Mouse (Mus musculus) thymus, postnatal 36 days (tissue): ENCODE data around the gene Resp18.

Source experiments
- DNase-seq, 2 experiments: peaks; one replicate each; pipeline ENCODE4 v3.0.0; 2022; ENCODE audit warnings: mixed read lengths in 2 of 2

Resp18 gene

DNA sequence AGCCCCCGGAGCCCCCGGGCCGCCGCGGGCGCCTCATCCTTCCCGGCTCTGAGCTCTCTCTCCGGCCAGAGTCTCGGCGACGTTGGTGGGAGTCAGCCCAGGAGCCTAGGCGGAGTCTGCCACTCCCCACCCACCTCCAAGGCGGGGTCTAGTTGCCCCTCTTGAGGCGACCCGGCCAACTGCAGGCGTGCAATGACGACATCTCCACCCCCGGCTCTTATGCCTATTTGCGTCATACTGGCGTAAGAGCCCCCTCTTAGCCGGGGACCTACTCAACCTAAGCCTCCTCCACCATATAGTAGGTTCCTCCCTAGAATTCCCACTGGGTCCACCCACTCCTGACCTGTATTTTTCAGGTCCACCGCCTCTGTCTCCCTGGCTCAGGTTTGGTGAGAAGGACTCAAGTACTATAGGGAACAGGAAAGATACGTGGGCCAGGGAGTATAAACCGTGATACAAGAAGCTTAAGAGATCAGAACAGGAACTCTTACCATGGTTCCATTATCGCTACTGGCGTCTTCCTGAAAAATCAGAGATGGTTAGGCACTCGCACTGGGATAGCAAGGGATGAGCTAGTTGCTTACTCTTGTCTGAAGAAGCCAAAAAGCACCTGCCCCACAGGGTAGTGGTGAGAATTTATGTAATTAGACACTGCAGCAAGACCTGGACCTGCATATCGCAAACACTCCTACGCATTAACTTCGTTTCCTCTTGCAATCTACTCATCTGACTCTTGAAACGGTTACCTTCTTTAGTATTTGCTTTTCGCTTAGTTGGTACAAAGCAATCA is 13.9 kb downstream of the Resp18 start, which contains the start of gene Ptprn:
TSS of gene Ptprn (minus strand) at position 412 of the 790 bp plus-strand sequence.
- DNase-seq = peak in 1 of 2 experiments; percentile 9

DNA sequence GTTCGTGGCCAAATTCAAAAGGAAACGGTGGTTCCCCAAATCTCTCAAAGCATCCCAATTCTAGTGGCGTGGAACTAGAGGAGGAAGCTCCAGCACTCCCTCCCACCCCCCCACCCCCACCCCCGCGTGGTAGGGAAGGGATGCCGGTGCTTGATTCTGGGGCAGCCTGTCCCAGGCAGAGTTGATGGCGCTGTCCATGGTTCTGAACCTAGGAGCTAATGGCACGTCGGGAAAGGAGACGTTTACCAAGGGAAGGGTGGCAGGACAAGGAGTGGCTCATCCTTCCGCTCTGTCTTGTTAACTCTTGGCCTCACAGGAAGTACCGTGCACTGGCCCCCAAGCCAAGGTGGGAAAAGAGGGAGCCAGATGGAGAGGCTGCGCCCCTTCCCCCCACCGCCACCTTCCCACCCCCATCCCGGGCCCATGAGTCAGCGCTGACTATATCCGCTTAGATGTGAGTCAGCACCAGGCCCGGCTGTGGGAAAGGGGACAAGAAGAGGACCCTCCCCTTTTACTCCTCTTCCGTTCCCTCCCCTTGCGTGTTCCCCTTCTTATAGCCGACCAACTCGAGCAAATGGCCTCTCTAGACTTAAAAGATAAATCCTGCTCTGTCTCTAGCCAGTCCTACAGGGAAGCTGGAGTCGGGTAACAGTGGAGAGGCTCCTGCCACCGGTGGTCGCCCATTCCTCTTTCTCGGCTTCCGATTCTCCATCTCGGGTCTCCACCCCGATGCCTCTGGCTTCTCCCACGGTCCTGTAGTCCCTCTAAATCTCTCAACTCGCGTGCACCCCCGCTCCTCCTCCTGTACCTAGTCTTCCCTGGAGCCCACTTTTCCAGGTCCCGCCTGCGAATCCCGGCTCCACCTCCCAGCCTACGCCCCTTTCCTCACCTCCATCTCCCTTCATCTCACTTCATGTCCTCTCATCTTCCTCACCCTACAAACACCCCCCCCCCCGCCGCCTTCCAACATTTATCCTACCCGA is 15.0 kb downstream of the Resp18 start:
- DNase-seq = peak; percentile 41 to 48

DNA sequence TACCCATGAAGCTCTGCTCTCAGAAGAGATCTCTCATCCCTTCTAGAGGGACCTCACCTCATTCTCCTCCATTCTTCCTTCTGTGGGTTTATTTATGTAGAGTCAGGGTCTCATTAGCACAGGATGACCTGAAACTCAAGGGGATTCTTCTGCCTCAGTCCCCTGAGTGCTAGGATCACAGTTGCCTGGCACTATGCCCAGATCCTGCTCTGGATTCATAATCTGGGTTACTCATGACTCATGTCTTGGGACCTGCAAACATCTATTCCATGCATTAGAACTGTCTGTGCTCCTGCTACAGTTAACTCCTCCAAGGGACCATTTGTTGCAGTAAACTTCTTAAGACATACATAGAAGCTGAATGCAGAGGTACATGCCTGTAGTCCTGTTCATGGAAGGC is 16.9 kb downstream of the Resp18 start:
- no peak for DNase-seq

DNA sequence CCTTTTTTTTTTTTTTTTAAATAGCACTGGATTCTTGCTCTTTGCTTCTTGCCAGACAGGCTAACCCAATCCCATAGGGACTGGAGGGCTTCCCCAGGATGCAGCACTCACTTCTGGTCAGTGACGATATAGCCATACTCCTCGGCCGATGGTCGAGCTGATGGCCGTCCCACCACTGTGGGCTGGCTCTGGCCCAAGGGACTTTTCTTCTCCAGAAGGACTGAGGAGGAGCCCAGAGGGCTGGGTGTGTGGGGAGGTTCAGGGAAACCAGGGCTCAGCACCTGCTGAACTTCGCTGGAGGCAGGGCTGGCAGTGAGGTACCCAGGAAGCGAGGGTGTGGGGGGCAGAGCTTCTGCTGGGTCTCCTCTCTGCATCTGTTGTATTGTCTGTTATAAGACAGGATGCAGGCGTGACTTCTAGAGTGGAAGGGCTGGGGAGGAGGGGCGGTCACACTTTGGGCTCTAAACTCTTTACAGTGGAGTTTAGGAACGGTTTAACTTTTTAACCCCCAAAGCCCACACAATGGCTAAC is 22.6 kb downstream of the Resp18 start:
- peak; percentile 60 to 78 for DNase-seq

DNA sequence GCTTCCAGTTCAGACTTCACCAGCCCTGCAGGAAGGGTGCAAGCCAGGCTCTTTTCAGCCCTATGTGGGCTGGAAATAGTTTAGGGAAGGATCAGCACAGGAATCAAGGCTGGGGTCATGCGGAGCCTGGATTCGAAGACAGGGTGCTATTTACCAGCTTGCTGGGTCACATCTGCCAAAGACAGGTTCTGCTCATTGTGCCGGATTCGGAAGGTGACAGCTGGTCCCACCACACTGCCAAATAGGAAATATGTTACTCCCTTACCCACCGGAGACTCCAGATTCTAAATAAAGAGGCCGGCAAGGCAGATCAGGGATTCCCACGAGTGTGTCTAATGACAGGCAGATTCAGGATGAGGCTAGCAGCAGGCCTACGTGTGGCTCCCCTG is 23.6 kb downstream of the Resp18 start:
- DNase-seq = no peak

DNA sequence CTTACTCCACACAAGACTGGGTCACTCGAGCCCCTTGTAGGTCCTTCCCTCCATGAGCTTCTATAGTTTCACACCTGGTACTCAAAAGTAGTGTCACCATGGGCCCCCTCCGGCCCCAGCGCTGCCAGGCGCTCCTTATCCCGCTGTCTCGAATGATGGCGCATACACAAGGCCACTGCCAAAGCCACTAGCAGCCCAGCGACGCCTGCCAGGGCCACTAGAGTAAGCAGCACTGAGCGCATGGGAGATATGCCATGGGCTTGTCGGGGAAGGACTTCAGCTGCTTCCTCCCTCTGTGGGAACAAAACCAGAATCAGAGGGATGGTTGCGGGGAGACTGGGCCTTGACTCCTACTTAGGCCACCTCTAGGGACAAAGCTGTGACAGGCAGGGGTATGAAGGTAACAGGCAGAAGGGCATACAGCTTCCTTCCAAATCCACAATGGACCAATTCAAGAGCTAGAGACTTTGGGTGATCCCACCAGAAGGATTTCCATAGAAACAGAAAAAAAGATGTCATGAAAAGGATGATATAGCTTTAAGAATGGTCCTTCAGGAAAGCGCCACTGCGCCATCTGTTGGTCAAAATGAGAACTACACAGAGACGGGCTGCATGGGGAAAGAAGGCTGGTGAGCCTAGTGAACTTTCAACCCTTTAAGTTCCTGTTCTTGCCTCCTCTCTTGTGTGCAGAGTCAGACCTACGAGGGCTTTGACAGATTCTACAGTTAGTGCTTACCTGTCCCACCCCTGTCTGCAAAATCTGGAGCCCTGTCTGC is 24.2 kb downstream of the Resp18 start:
- DNase-seq = peak; percentile 77 to 86

DNA sequence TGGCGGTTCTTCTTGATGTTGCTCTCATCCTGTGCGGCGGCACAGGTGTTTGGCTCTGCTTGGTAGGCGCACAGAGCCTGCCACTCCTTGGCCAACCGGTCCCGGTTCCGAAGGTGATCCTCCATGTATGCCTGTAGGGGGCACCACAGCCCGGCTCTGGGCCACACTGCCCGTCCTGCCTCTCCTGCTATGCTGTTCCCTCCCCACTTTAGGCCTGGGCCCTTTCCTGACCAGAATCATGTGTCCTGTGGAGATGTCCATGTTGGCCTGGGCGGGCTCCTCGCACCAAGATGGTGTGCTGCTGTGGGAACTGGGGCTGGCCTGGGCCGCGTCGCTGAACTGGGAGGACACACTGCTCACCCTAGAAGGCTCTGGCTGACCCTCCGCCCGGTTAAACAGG is 25.2 kb downstream of the Resp18 start:
- DNase-seq = no peak

DNA sequence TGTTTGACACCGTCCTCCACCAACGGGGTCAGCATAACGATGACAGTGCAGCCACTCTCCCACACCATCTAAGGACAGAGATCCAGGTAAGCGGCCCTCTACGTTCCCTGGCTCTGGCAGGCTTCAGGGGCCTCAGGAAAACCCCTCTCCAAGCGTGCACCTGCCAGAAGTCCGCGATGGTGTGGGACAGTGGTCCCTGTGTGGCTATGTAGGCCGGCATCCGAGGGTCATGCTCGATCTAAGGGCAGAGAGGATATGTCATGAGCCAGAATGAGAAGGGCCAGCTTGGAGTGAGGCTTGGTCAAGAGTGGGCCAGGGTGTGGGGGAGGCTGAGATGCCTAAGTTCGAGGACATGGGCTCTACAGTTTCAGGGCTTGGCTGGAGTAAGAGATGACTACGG is 25.9 kb downstream of the Resp18 start:
- DNase-seq = no peak

DNA sequence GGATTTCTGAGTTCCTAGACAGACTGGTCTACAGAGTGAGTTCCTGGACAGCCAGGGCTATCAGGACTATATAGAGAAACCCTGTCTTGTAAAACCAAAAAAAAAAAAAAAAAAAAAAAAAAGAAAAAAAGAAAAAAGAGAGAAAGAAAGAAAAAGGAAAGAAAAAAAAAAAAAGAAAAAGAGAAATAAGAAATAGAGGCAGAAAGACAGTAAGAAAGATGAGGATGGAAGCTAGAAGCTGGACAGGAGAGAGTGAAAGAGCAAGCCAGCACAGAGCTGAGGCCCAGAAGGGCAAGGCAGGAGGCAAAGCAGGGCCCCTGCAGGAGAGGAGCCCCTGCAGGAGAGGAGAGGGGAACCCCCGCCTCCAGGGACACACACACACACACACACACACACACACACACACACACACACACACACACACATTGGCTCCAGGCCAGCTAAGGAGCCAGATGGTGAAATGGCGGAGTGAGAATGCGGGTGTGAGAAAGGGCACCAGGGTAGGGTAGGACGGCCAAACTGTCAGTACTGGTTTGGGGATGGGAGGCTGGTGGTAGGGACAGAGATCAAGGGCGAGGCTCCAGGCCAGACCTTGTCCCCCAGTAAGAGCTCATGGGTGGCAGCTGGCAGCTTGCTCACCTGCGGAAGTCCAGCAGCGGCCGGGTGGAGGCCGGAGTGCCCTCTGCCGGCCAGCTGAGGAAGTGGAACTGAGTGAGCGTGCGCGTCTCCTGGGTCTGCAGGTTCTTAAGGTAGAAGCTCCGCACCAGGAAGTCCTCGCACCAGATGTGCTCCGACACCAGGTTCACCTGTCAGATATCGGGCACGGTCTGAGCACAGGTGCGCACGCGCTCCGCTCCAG is 26.9 kb downstream of the Resp18 start:
- peak; percentile 88 to 89 for DNase-seq

DNA sequence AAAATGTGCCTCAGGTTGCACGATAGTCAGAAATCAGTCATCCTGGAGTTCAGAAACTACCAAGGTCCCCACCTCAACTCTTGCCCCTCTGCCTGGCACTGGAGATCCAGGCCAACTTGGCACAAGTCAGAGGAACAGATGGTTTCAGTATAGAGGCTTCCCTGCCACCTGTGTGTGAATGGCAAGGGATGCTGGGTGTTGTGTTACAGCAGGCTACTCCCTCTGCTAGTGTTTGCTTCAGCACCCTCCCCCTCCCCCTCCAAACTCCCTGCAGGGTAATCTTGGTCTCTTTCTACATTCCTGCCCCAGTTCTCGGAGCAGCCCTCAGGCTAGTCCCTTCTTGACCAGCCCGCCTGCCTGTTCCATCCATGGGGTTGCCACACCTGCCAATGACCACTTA is 27.7 kb downstream of the Resp18 start:
- DNase-seq = no peak

DNA sequence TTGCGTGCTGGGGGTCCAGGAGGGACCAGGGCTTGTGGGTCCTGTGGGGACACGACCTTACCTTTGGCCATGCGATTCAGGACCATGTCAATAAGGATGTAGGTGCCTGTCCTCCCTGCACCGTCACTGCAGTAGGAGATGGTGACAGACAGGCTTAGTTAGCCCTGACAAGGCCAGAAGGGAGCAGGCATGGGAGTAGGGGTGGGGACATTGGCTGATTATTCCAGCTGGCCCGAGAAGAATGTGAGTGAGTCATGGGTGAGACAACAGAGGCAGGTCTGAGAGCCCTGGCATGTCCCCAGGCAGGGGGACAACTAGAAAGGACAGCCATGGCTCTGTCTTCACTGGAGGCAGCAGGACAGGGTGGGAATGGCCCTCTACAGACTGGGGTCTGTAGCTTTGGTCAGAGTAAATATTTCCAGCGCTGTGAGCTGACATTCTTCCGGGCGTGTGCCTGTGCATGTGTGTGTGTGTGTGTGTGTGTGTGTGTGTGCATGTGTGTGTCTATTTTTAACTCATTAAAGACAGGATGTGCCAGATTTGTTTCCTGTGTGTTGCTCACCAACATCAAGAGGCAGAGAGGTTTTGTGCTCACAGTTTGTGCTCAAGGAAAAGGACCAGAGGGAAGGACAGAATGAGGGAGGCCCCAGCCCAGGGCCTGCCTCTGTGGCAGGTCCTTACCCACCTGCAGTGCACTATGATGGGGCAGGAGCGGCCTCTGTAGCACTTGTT is 30.0 kb downstream of the Resp18 start:
- no peak for DNase-seq

DNA sequence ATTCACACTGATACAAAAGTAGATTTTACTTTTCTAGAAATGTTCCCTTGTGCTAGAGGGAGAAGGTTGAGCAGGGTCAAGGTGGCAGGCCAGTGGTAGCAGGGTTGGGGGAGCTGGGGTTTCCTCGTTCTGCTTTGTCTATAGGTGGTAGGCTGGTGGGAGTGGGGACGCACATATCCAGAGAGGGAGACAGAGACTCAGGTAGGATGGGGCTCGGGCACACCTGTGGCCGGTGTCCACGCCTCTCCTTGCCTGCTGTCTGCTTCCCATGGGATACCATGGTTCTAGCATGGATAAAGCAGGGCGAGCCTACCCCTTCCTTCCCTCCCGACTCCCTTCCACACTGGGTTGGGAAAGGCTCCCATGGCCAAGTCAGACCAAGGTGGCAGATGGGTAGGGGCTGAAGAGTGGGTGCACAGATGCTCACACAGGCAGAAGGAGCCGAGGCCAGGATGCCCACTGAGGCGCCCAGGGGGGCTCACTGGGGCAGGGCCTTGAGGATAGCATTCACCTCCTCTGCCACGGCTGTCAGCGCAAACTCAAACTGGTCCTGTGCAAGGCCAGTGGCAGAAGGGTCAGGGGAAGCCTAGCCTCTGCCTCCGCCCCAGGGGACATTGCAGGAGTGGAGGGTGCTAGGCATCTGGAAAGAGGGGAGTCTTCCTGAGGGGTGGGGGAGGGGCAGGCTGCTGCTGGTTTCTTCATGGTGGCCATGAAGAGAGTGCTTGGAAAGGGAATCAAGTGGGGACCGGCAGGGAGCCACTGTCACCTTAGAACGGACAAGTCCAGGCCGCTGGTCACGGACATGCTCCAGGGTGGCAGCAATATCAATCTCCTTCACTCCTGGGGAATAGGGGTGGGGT is 30.9 kb downstream of the Resp18 start:
- DNase-seq = no peak

DNA sequence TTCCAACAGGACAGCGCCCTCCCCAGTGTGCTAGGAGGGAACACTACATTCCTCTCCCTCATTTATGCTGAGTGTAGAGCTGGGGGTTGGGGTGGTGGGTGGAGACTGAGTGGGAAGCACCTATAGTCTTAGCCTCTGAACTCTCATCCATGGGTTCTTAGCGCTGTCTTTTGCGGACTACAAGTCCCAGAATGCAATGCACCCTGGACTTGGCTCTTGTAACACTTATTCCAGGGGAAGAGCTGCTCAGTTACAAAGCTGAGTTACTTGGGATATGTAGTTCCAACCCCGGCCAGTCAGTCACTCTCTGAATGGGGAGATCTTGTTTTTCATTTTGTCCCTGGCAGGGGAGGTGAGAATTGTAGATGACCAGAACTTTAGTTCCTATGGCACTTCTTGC is 33.4 kb downstream of the Resp18 start:
- no peak for DNase-seq

DNA sequence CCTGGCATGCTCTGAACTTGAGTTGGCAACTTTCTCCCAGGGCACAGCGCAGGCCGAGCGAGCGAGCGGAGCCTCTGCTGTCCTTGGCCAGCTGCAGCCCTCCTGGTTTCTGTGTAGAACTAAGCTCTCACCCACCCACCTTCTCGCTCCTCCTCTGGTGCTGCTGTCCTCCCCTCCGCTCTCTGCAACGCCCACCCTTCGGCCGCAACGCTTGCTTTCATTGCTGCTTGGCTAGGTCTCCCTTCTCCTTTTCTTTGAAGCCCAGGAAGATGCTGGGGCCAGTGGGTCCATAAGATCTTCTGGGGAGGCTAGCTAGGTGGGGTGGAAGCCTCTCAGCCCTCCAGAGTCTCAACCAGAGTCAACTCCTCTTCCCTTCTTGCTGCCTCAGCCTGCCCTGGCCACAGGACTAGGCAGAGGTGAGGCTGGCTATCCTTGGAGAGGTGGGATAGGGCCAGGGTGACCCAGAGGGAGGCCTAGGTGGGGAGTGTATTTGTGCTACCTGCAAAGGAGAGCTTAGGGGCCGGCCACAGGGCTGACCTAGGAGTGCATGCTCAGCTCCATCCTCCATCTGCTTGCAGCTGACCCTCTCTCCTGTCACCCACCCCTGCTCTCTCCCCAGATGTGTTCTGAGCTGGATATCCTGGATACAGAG is 33.9 kb downstream of the Resp18 start:
- DNase-seq = no peak

DNA sequence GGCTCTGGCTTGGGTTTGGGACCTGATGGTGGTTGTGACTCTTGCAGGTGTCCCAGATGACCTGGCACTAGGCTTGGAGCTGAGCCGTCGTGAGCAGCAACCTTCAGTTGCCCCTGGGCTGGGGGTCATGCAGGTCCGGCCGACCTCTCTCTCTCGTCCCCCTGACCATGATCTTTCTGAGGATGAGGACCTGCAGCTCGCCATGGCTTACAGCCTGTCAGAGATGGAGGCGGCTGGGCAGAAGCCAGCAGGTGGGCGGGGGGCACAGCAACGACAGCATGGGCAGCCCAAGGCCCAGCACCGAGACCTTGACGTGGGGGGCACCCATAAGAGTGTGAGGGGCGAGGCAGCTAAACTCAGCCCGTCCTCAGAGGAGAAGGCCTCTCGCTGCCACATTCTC is 34.8 kb downstream of the Resp18 start:
- no peak for DNase-seq

DNA sequence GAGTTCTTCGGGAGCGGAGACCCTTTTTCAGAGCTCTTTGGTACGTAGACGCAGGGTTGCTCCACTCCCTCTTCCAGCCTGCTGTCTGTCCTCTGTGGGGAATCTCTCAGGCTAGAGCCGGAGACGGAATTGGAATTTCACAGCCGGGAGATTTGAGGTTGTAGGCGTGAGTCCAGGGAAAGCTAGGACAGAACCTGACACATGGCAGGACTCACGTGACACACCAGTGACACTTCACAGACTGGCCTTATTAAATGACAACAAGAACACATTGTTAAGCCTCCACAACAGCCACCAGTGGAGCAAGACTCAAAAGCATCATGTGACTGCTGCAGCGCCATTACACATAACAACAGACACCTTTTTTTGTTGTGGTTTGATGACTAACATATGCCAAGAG is 38.6 kb downstream of the Resp18 start:
- DNase-seq = no peak

DNA sequence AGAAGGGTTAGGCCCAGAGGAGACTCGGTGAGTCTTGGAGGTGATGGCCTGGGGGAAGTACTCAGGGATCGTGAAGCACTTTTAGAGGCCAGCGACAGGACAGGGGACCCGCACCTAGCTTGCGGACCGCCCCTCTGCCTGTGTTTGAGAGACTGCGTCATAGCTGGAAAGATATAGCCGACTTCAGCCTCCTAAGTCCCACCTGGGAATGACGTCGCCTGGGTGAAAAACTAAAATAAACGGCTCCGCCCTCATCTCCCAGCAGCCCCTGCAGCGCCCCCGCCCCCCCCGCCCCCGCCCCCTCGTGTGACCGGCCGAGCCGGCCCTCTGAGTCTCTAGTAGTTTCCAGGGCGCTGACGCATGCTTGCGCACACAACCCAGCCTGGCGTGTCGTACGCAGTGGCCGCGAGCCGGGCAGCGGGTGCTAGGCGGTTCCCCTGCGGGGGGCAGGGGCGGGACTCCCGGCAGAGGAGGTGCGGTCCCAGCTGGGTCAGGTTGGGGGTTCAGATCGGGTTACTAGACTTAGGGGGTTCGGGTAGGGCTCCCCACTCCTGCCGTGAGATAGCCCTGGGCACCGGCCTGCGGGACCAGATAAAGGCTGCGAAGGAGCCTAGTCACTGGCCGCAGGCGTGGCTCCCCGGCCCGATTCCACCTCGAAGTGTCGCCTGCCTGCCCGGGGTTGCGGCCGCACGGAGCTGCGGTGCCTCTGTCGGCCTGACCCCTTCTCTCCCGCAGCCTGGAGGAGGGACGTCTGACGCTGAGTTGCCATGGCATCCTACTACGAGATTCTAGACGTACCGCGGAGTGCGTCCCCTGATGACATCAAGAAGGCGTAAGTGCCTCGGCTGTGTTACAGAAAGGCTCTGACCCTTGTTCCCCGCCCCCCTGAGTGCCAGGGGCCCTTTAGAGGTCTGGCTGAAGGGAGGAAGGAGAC is 41.8 kb downstream of the Resp18 start, which contains the start of gene Dnajb2:
TSS of gene Dnajb2 (plus strand) at position 290 of the 934 bp plus-strand sequence.
- DNase-seq = peak; percentile 64 to 76

DNA sequence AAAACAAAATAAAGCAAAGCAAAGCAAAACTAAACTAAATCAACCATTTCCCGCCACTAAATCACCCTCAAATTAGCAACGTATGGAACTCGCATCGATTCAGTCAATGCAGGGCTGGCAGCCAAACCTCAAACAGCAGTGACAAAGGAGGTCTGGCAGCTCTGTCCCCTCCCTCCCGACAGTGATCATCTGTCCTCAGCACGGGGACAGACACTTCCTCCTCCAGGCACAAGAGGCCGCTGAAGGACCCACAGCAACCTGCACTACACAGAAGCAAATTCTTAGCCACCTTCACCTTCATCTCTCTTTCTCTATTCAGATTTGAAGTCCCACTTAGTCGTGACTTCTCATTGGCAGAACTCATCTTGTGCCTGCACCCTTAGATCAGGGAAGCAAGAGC is 43.6 kb downstream of the Resp18 start:
- peak; percentile 71 to 77 for DNase-seq
